24 mouse cellular contexts compared by ENCODE assay signal in genomic region chr1:99317710-99318066, GRCm38 (mm10).
DNase-seq lines count a peak whose midpoint lies in the region; ATAC-seq and TF ChIP-seq lines count a peak whose summit lies in the region.
"Had no signal": no experiment of that assay in that cellular context is flagged by ENCODE, and none has a peak within 500 bp of the region (broad histone marks: within the 10 kb centered on the region; RNA-seq: fewer than 3 reads in every experiment).

No protein-coding gene starts in this region.

- no peak for TF ChIP-seq CTCF in hindbrain, postnatal 0 days (IDR thresholded peaks at IDR 0.05; ENCODE audit: low read depth)

- H3K9me3 ChIP-seq in hindbrain, postnatal 0 days (ENCODE audit: low read length), result no peaks in the 10 kb centered on the region
- no peaks in the 10 kb centered on the region for H3K9me3 ChIP-seq in hindbrain, embryonic 14.5 days (ENCODE audit: control insufficient read depth, low read length)
- no peaks in the 10 kb centered on the region for H3K9me3 ChIP-seq in kidney, embryonic 15.5 days (replicated peaks)
- H3K9me3 ChIP-seq: embryonic facial prominence, embryonic 13.5 days; forebrain, embryonic 10.5 days; liver, embryonic 12.5 days had no signal

- no peak for ATAC-seq in hindbrain, postnatal 0 days
- ATAC-seq in hindbrain, embryonic 14.5 days (ENCODE audit: low FRiP score), result no peak
- no peak for ATAC-seq in kidney, embryonic 15.5 days (replicated peaks; ENCODE audit: low FRiP score)
- ATAC-seq: inflammation-experienced regulatory T-cells, adult 6 months; liver, embryonic 12.5 days had no signal

- no peak overlapping the region for H3K4me3 ChIP-seq in hindbrain, postnatal 0 days (ENCODE audit: low read length)
- no peak overlapping the region for H3K4me3 ChIP-seq in hindbrain, embryonic 14.5 days (replicated peaks; ENCODE audit: low read length)
- H3K4me3 ChIP-seq in kidney, embryonic 15.5 days (replicated peaks), result no peak overlapping the region
- H3K4me3 ChIP-seq: embryonic facial prominence, embryonic 13.5 days; forebrain, embryonic 10.5 days; liver, embryonic 12.5 days had no signal

- H3K27ac ChIP-seq in hindbrain, postnatal 0 days, result no peak overlapping the region
- no peak overlapping the region for H3K27ac ChIP-seq in hindbrain, embryonic 14.5 days
- no peak overlapping the region for H3K27ac ChIP-seq in kidney, embryonic 15.5 days
- H3K27ac ChIP-seq: embryonic facial prominence, embryonic 13.5 days; forebrain, embryonic 10.5 days; liver, embryonic 12.5 days had no signal

- no peaks in the 10 kb centered on the region for H3K27me3 ChIP-seq in hindbrain, postnatal 0 days (ENCODE audit: insufficient read depth, low read length)
- no peaks in the 10 kb centered on the region for H3K27me3 ChIP-seq in hindbrain, embryonic 14.5 days (ENCODE audit: control insufficient read depth, insufficient read depth, low read length)
- no peaks in the 10 kb centered on the region for H3K27me3 ChIP-seq in kidney, embryonic 15.5 days
- H3K27me3 ChIP-seq: embryonic facial prominence, embryonic 13.5 days; liver, embryonic 12.5 days had no signal

- DNase-seq in hindbrain, postnatal 0 days (ENCODE audit: low spot score), result peak; percentile 11
- no peak for DNase-seq in hindbrain, embryonic 14.5 days (ENCODE audit: low spot score)
- peak; percentile 23 for DNase-seq in 3T3-L1 (ENCODE audit: low read depth, low spot score)
- peak; percentile 1 for DNase-seq in brain, adult 2 months (ENCODE audit: low read depth, low spot score)
- peak; percentile 8 for DNase-seq in hindlimb bud, embryonic 11.5 days (ENCODE audit: extremely low spot score, low read depth, low spot score)
- no peak for DNase-seq in adrenal gland, postnatal 25 days
- DNase-seq in thymus, postnatal 14 days, result no peak
- DNase-seq: adrenal gland, adult 2 months; cerebellum, adult 11 months; cerebellum, postnatal 14 days; gastrocnemius, postnatal 10 days; heart, adult 18-20 months; heart, postnatal 4 days; kidney, adult 9 months; kidney, postnatal 36 days; layer of hippocampus, adult 9-11 months; lung, embryonic 14.5 days; lung, postnatal 36 days; right cerebral cortex, postnatal 14 days had no signal

- no peaks in the 10 kb centered on the region for H3K4me1 ChIP-seq in hindbrain, postnatal 0 days (ENCODE audit: insufficient read depth, low read length)
- no peaks in the 10 kb centered on the region for H3K4me1 ChIP-seq in hindbrain, embryonic 14.5 days (replicated peaks; ENCODE audit: control insufficient read depth, insufficient read depth, low read length)
- no peaks in the 10 kb centered on the region for H3K4me1 ChIP-seq in kidney, embryonic 15.5 days
- H3K4me1 ChIP-seq: embryonic facial prominence, embryonic 13.5 days; forebrain, embryonic 10.5 days; liver, embryonic 12.5 days had no signal

- 53% methylated on average over 4 of the region's 4 CpGs for WGBS in hindbrain, postnatal 0 days
- WGBS in hindbrain, embryonic 14.5 days, result 50% methylated on average over 4 of the region's 4 CpGs
- WGBS in kidney, embryonic 15.5 days, result 50% methylated on average over 4 of the region's 4 CpGs

- H3K4me2 ChIP-seq in hindbrain, postnatal 0 days (ENCODE audit: low read depth, low read length), result no peak overlapping the region
- no peak overlapping the region for H3K4me2 ChIP-seq in hindbrain, embryonic 14.5 days (replicated peaks)
- no peak overlapping the region for H3K4me2 ChIP-seq in kidney, embryonic 15.5 days
- H3K4me2 ChIP-seq: embryonic facial prominence, embryonic 13.5 days; liver, embryonic 12.5 days; lung, embryonic 14.5 days had no signal

- no peak overlapping the region for H3K9ac ChIP-seq in hindbrain, postnatal 0 days (replicated peaks; ENCODE audit: low read length)
- H3K9ac ChIP-seq in hindbrain, embryonic 14.5 days, result no peak overlapping the region
- no peak overlapping the region for H3K9ac ChIP-seq in kidney, embryonic 15.5 days
- H3K9ac ChIP-seq: embryonic facial prominence, embryonic 13.5 days; liver, embryonic 12.5 days; lung, embryonic 14.5 days had no signal

- no peaks in the 10 kb centered on the region for H3K36me3 ChIP-seq in hindbrain, postnatal 0 days (ENCODE audit: insufficient read depth, low read length)
- H3K36me3 ChIP-seq in hindbrain, embryonic 14.5 days (replicated peaks; ENCODE audit: control insufficient read depth, insufficient read depth), result no peaks in the 10 kb centered on the region
- H3K36me3 ChIP-seq in kidney, embryonic 15.5 days, result no peaks in the 10 kb centered on the region
- H3K36me3 ChIP-seq: embryonic facial prominence, embryonic 13.5 days; forebrain, embryonic 10.5 days; liver, embryonic 12.5 days had no signal

Comparison
In these comparisons a context has a peak if more than half of its experiments do, and no peak if none do; other contexts are left out.
1. DNase-seq: peak in hindbrain, postnatal 0 days (single experiment), 3T3-L1 (single experiment), brain, adult 2 months (single experiment) and hindlimb bud, embryonic 11.5 days (single experiment); none in hindbrain, embryonic 14.5 days (single experiment), adrenal gland, postnatal 25 days (single experiment) and thymus, postnatal 14 days (single experiment).